Mouse (Mus musculus) cerebellum, adult 11 months (tissue): Measurements from ENCODE around the gene Galns.
"Not testable (repeated sequence)": the region's sequence is repeated elsewhere in the genome, so short reads cannot be mapped to it uniquely, and the experiment has no call there.

Source experiments
- DNase-seq: peaks from one replicate; pipeline ENCODE4 v3.0.0; 2022

Galns gene

DNA sequence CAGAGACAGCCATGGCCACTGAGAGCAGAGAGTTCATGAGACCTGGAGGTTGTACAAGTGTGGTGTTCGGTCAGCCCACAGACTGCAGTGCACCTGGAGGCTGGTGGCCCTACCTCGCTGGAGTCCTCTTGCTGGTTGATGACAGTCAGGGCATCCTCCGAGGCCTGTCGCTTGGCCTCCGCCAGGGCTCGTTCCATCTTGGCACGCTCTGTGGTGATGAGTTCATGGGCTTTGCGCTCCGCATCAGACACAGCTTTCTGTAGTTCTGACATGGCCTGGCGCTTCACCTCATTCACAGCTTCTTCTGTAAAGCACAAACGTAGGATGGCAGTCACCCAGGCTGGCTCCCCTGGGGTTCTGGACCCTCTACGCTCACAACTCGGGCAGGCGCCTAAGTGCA is 21.9 kb upstream of the Galns start:
- no peak for DNase-seq

DNA sequence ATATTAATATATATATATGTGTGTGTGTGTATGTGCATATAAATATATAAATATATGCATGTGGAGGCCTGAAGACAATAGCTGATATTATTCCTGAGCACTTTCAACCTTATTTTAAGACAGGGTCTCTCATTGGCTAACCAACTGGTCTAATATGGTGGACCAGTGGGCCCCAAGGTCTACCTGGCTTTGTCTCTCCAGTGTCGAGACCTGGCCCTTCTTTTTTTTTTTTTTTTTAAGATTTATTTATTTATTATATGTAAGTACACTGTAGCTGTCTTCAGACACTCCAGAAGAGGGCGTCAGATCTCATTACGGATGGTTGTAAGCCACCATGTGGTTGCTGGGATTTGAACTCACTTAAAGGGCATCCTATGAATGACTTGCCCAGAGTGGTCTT is 20.9 kb upstream of the Galns start:
- not testable (repeated sequence) for DNase-seq

DNA sequence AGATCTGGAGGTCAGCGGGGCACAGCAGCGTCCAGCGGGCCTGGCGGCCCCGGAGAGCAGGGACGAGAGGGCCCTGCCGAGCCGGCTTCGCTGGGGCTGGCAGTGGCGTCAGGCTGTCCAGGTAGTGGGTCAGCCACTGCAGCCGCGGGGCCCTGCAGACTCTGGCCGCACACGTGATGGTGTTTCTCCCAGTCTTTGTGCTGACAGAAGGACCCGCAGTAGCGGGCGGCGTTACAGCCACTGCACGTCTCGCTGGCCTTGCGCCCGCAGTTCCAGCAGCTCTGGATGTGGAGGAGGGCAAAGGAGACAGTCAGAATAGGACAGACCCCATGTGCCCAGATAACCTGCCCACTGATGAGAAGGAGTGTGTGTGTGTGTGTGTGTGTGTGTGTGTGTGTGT is 19.4 kb upstream of the Galns start:
- DNase-seq = no peak

DNA sequence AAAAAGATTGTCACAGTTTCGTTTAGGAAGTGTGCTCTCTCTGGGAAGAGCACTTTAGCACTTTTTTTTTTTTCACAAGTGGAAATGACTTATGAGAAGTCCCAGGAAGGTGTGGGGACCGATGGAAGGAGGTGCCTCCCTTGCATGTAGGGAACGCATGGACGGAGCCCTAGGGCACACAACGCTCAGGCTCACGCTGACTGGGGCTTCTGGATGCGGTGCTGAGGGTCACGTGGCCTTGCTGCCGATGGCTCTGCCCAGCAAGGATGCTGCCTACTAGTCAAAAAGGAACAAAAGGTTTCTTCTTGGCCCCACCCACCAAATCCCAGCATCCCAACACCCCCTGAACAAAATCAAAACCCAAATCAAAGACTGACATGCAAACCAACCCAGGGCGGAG is 18.1 kb upstream of the Galns start:
- no peak for DNase-seq

DNA sequence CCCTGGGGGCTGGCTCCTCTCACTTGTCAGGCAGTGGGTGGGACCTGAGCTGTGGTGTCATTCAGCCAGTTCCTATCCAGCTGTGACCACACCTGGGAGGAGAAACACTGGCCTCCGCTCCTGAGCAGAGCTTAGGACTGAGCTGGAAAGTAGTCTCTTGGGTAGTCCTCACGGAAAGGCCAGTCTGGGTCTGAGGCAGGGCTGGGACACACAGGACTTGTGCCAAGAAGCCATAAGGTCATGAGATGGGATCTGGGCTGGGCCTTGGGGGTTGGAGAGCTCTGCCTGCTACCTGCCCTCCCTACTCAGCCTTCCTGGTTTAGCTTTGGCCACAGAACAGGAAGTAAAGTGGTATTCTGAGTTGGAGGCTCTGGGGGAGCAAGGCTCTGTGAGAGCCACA is 15.6 kb upstream of the Galns start:
- no peak for DNase-seq

DNA sequence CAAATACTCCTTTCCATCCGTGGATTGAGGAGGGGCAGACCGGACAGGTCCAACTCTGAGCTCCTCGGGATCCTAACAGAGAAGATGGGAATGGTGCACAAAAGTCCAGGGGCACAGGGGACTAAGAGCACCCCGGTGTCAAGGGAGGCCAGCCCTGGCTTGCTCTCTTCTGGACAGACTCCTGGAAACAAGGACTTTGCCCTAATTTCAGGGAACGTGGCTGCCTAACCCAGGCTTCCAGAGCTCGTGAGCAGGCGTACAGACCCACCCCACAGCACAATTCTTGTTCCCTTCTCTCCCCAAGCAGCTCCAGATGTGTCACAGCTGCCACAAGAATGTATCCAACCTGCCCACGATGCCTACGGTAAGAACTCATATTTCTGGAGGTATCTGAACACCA is 14.5 kb upstream of the Galns start:
- no peak for DNase-seq

DNA sequence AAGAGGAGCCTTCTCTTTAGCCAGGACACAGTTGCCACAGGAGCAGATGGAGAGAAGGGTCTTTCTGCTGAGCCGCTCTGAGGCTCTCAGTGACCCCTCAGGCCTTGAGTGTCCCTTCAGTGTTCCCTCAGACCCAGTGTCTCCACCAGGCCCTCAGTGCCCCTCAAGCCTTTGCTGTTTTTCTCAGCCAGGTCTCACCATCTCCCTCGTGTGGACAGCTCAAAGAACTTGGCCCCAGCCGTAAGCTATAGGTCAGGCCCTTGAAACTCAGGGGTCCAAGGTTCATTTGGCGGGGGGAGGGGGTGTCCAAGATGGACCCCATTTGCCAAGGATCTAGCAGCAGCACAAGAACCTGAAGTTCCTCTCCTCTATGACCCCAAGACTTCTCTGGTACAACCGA is 13.4 kb upstream of the Galns start:
- DNase-seq = no peak

DNA sequence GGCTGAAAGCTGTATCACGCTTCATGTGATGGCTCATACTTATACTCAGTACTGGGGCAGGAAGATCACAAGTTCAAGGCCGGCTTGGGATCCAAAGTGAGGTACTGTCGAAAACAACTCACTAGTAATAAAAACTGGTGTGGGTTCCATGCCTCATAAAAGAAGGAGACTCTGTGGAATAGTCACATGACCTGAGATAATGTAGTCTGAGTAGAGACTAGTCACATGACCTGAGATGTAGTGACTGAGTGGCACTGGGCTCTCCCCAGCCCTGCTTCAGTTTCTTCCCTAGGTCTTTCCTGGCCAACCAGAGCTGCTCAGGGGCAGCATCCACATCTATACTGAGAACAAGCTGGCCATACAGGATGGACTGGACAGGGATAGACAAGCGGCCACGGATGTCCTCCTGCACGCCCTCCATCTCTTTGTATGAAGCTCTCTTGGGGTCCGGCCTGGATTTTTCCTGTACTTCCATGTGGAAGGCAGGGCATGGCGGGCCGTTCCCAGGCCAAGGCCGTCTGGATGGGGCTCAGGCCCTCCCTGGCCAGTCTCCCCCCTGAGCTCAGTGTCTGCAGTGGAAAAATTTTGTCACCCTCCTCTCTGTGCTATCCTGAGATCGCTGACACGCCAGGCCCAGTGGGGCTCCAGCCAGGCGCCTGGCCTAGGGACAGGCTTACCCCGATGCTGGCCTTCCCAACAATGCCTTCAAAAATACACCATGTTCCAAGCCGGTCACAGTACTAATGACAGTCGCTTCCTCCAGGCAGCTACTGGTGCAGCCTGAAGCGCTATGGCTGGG is 12.8 kb upstream of the Galns start:
- DNase-seq = no peak

DNA sequence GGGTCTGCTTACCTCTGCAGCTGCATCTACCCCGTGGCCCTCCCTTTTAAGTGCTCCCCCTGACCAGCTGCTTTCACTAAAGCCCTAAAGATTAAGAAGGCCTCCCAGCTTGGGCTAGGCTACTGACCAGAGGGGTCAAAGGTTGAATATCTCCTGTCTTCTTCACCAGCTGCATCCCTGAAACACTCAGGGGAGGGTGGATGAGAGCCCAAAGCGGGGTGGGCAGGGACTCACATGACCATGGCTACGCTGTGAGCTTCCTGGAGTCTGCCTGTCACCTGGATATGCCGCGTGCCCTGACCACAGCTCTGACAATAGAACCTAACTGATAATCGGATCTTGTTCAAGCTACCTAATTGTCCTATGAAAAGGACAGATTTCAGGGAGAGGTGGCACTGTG is 11.5 kb upstream of the Galns start, which contains the start of gene Pabpn1l:
Pabpn1l (minus strand) TSS at position 13 of the 400 bp plus-strand sequence.
- DNase-seq = no peak

DNA sequence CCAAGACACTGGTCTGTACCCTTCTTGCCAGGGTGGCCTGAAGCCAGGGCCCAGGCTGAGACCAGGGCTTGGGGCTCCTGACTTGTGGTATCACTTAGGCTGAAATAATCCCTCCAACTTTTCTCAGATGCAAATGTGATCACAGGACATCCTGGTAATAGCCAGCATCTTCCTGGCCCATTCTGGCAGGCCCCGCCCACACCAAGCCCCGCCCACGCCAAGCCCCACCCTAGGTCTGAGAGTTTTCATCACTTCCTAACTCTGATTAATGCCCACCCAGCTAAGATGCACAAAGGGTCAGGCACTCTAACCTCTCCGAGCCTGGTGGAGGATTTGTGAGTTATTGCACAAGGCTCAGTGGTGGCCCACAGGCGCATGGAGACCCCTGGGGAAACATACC is 9.2 kb upstream of the Galns start:
- no peak for DNase-seq

DNA sequence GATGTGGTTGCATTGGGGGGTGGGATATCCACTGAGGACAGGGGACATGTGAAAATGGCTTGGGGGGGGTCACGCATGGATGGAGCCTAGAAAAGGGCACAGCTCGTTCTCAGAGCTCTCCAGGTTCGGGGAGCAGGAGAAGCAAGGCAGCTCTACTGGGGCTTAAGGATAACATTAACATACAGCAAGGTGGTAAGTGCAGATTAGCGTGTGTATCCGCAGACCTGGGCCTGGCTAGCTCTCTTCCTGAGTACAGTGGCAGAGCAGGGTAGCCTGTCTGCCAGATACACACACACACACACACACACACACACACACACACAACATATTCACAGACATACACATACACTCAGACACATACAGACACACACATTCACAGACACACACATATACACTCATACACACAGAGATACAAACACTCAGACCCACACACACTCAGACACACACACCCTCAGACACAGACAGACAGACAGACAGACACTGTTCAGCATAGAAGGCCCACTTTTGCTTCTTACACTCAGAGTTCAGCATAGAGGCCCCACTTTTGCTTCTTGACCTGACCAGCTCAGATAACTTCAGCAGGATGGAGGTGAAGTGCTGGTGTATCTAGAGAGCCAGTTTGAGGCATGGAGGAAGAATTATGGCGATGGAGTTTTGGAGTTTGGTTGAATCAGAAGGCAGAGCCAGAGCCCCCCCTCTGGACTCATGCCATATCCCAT is 7.6 kb upstream of the Galns start:
- DNase-seq = no peak

DNA sequence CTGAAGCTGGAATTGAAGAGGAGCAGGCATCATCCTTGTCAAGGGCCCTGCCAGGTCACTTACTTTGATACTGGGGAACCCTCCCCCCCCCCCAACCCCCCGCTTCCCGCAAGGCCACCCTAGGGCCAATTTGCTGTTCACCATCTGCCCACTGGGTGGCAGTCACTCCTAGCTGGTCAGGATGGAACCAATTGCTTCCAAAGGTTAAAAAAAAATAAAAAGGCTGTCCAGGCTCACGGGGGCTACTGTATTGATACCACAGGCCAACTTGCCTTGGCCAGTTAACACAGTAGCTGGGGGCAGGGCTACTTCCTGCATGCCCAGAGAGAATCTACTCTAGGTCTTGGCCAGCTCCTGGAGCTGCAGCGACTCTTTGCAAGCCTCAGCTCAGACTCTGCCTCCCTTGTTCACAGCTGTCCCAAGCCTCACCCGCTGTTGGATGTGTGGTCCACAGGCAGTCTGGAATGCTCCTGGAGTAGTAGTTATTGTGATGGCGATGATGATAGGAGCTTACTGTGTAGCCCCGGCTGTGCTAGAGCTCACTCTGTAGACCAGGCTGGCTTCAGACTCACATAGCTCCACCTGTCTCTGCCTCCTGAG is 6.8 kb upstream of the Galns start:
- peak; percentile 78 for DNase-seq

DNA sequence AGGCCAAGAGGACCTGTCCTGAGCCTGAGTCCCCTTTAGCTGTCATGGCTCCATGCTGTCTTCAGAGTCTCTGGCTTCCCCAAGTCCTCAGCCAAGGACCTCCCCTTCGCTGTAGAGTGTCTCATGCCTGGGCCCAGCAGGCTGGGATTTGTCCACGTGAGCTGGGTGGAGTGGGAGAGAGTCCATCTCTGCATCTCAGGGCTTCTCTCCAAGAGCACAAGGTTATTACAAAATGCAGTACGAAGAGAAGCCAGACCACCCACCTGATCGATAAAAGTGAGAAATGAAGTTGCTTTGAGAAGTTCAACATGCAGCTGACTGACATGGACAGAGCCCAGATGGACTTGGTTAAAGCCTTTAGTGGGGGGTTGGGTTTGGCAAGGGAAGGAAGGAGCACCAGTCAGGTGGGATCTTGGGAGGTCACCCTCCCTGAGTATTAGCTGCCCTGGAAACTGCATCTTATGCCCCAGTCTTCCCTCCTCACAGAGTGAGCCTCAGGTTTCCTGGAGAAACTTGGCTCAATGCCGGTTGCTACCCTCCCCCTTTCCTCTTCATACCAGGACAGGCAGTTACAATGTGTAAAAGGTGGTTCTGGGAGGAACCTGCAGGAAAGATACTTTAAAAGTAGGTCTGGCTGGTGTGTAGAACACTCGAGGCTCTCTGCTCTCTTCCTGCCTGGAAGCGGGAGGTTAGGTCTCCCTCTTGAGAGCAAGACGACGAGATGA is 5.1 kb upstream of the Galns start:
- no peak for DNase-seq

DNA sequence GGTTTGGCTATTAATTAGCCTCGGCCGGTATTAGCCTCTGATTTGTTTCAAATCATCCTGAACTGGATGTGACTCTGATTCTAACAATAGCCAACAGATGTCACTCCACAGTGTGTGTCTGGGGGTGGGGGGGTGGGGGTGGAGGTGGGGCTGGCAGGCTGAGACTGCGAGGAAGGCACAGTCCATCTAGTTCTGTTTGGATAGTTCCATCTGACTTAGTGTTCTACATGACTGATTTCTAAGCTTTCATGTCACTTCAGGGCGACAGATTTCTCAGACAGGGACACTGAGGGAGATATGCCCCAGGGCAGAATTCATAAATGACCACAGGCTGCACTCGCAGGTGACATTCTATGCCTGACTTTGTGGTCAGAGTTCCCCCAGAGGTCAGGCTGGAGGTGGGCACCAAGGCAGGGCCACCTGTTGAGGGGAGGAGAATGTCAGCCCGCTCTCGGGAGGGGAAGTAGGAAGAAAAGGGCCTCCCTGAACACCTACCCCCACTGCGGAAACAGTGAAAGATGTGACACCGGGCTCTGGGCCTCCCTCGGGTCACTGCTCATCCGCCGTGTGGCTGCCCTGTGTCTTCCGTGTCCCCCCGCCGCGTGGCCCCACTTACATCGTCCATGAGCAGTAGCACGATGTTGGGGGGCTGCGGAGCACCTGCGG is 518 bp downstream of the Galns start:
- no peak for DNase-seq

DNA sequence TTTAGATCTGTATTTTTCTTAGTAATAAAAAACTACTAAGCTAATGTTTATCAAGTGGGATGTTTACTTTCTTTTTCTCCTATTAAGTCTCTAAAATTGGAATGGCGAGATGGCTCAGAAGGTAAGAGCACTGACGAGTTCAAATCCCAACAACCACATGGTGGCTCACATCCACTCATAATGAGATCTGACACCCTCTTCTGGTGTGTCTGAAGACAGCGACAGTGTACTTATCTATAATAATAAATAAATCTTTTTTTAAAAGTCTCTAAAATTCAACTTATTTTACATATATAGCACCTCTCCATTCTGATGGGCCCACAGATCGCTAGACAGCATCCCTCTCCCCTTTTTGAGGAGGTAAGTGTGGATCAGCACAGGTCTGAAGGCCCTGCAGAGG is 1.1 kb downstream of the Galns start:
- DNase-seq = no peak

DNA sequence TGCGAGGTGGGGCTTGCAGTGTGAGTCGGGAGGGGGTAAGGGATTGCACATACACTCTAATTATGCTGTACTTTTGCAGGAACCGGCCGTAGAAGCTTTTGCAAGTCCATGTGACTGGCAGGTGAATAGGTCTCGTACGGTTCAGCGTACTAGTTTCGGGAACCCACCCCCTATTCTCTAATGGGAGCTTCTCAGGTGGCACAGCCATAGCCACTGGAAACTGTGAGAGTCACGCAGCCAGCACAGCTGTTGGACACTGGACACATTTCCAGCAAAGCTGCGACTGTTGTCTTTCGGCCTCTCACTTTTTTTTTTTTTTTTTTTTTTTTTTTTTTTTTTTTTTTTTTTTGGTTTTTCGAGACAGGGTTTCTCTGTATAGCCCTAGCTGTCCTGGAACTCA is 4.5 kb downstream of the Galns start:
- no peak for DNase-seq

DNA sequence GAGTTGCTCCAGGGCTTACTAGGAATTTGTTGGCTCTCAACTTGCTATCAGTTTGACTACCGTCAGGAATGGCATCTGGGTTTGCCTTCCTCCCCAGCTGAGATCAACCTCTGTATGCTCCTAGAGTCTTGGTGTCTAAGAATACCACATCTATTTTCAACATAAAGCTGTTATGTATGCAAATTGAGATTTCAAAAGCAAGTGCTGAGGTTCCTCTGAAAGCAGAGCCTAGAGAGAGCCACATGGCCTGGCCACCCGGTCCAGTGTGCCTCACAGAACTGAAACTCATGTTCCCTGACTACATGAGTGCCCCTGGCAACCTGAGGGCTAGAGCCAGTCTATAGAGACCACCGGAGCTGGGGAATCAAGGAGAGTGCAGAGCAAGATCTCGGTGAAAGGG is 5.9 kb downstream of the Galns start:
- no peak for DNase-seq

DNA sequence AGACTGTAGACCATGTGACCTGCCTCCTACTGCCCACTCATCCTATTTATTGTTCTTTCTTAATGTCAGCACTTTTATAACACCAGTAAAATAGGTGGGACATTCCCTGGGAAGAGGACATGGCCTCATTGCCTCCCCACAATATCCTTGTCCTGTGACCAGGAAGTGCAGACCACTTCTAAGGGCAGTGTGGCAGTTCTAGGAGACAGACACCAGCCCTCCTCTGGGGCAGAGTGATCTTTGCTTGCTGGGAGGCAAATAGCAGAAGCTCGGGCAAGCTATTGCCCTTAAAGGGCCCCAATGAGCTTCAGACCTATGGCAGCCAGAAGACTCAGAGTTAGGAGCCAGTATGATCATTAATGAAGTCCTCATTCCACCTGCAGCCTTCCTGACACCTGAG is 6.6 kb downstream of the Galns start:
- no peak for DNase-seq

DNA sequence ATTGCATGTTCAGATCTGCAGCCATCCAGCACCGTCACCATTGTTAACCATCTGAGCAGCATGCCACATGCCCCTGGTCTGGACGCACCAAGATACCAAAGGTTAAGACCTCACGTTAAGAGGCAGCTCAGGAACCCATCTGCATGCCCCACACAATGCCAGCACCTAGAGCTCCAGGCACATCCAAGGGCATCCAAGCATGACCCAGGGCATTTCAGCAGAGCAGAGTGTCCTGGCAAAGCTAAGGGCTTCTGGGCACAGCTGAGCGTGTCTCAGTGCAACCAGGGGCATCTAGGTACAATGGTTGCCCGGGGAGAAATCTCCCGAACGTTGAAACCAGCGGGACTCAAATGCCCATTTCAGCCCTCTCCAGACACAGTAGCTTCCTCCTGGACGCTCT is 10.6 kb downstream of the Galns start:
- DNase-seq = no peak

DNA sequence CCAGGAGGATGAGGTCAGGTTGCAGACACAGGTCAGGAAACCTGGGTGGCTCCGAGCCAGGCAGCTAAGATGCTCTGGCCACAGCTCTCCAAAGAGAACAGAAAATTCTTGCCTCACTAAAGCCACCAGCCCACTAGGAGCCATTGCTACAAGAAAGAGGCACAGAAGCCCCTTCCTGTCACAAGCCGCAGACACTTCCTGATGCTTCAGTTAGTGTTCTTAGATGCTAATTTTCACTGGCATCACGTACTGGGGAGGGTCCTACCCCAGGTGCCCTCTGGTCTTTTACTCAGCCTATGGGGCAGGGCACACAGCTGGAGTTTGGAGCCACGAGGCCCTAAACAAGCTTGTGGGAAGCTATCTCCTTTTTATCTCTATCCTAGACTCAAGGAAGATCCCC is 15.2 kb downstream of the Galns start:
- DNase-seq = no peak

DNA sequence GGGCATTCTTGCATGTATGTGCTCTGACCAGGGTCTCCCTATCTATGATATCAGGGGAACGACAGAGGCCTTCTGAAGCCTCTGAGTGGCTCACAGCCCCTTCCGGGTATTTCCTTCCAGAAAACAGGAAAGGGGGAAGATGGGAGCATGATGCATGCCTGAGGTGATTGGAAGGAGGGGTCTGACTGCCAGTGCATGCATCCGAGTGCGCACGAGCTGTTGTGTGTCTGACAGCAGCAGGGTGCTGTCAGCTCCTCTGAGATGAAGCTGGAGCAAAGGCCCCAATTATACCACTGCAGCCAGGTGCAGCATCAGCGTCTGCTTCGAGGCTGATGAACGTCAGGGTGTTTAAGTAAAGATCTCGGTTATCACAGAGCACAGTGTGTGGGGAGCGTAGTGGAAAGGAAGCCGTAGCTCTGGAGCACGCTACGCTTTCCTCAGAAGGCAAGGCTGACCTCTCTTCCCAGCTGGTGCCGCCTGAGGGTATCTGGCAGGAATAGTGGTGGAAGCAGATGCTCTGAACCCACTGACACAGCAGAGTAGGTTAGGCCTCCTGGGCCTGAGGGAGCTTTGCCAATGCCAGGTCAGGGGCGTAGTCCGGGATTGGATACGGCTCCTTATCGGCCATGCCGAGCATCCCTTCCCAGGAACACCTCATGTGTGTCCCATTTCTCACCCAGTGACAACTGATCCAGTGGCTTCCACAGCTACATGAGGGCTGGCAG is 17.3 kb downstream of the Galns start:
- peak; percentile 56 for DNase-seq

DNA sequence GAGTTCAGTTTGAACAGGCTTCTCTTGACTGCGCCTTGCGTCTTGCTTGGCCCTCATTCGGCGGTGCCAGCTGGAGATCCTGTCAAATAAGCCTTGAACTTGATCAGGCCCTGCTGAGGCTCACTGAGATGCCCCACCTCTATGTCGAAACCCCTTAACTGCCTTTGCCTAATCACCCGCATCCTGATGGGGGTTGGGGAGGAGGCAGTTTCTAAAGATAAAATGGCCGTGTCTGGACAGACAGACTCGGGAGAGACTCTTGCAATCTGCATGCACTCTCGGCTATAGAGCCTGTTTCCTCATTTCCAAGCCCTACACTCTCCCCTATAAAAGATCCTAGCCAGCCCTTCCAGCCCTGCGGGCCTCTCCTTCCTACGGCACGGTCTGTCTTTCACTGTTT is 18.0 kb downstream of the Galns start:
- no peak for DNase-seq
